Mouse (Mus musculus) neural tube, embryonic 11.5 days (tissue): ENCODE measurements at regions not wholly inside any gene's neighbourhood (a gene's known extent, or its start where the extent isn't known, plus 50 kb on each side); places are given as distances from the start of the nearest gene placed in this dataset.
A peak's percentile ranks its signal among the peaks of the same experiment; 100 is the strongest.

Experiments used
- ATAC-seq: fragments of 200-750 bp; cut with Nextera tagmentation; 2 replicates; pipeline ENCODE4 v1.8.0; 2017; ENCODE audit warnings: moderate number of reproducible peaks, mild to moderate bottlenecking, moderate TSS enrichment, moderate library complexity; ENCODE audit not compliant: insufficient read depth, low FRiP score, low TSS enrichment
- DNase-seq: peaks from one replicate; pipeline ENCODE4 v3.0.0-alpha.2; 2015; ENCODE audit warnings: low spot score
- H3K27ac ChIP-seq: fragments of 300-500 bp; sonication (generic); 2 replicates; pipeline ENCODE4 v1.5.1; 2014; ENCODE audit warnings: low read depth, mild to moderate bottlenecking, low read length
- H3K27me3 ChIP-seq: fragments of 300-500 bp; sonication (generic); 2 replicates; pipeline ENCODE4 v1.6.1; 2014; ENCODE audit warnings: mild to moderate bottlenecking, low read length, mixed read lengths; ENCODE audit not compliant: control insufficient read depth, insufficient read depth
- H3K36me3 ChIP-seq: fragments of 300-500 bp; sonication (generic); 2 replicates; pipeline ENCODE4 v1.6.1; 2014; ENCODE audit warnings: mild to moderate bottlenecking, low read length, moderate library complexity, mixed read lengths; ENCODE audit not compliant: control insufficient read depth, insufficient read depth
- H3K4me1 ChIP-seq: fragments of 300-500 bp; sonication (generic); 2 replicates; pipeline ENCODE4 v1.6.1; 2014; ENCODE audit warnings: low read length, mixed read lengths; ENCODE audit not compliant: control insufficient read depth, insufficient read depth
- H3K4me2 ChIP-seq: fragments of 300-500 bp; sonication (generic); 2 replicates; pipeline ENCODE4 v1.6.1; 2014; ENCODE audit warnings: low read depth, mild to moderate bottlenecking, moderate library complexity
- H3K4me3 ChIP-seq: fragments of 300-500 bp; sonication (generic); 2 replicates; pipeline ENCODE4 v1.5.1; 2014; ENCODE audit warnings: low read depth, low read length
- H3K9ac ChIP-seq: fragments of 300-500 bp; sonication (generic); 2 replicates; pipeline ENCODE4 v1.6.1; 2014; ENCODE audit warnings: mild to moderate bottlenecking, low read length
- H3K9me3 ChIP-seq: fragments of 300-500 bp; sonication (generic); 2 replicates; pipeline ENCODE4 v1.6.1; 2016; ENCODE audit warnings: low read length; ENCODE audit not compliant: control insufficient read depth
- WGBS: fragments of 180-500 bp; shearing (Covaris S2); extraction: QIAGEN DNeasy Blood & Tissue Kit; methylation state at CpG from one replicate; pipeline ENCODE4 v1.1.7; 2014; 5-methylcytosine and 5-hydroxymethylcytosine counted together

DNA sequence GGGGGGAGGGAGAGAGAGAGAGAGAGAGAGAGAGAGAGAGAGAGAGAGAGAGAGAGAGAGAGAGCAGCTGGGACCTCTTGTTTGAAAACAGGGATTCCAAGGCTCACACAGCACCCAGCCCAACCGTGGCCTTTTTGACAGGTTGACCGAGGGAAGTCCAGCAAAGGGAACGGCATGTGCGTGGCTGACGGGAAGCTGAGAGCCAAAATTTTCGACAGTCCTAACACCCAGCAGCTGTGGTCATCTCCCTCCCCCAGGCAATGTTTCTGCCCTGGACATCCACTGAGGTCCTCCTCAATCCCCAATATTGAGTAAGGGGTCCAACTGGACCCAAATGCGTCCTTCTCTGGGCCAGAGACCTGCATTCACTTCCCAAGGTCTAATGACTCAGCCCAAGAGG is 85.2 kb upstream of the Gm26897 start:
- DNase-seq = no peak
- H3K27me3 ChIP-seq = no peaks in the 10 kb centered on the region
- H3K9ac ChIP-seq = no peak overlapping the region
- no peaks in the 10 kb centered on the region for H3K9me3 ChIP-seq
- ATAC-seq = 0 out of 2 replicates have a peak, but pooled peaks have one; percentile 14
- H3K27ac ChIP-seq = no peak overlapping the region
- no peaks in the 10 kb centered on the region for H3K36me3 ChIP-seq
- no peak overlapping the region for H3K4me2 ChIP-seq
- WGBS = 57% methylated on average over 7 of the region's 7 CpGs
- peaks cover 15% of the 10 kb centered on the region for H3K4me1 ChIP-seq
- no peak overlapping the region for H3K4me3 ChIP-seq

DNA sequence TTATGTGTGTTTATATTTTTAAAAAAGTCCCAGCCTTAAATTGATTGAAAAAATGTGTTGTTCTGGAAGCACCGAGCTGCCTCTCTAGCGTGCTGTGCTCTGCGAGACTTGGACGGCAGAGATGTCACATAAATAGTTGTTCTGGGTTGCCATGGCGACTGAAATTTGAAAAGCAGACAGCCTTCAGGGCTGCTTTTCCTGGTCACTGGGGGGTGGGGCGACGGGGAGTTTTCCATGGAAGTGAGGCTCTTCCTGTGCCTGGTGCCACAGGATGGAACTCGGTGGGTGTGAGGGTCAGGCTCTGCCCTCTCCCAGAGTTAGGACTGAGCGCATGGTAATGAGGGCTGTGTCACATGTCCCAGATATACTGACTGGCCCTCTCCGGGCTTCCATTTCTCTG is 84.7 kb upstream of the Gm26897 start:
- Histone ChIP-seq H3K4me2 (no peak overlapping the region), H3K4me3 (no peak overlapping the region), H3K4me1 (peaks cover 15% of the 10 kb centered on the region), H3K9me3 (no peaks in the 10 kb centered on the region), H3K27me3 (no peaks in the 10 kb centered on the region), H3K9ac (no peak overlapping the region), H3K27ac (no peak overlapping the region), H3K36me3 (no peaks in the 10 kb centered on the region)
- peak; percentile 83; the same call in 1 of the 2 replicates for ATAC-seq
- WGBS = 15% methylated on average over 10 of the region's 10 CpGs
- peak; percentile 82 for DNase-seq

DNA sequence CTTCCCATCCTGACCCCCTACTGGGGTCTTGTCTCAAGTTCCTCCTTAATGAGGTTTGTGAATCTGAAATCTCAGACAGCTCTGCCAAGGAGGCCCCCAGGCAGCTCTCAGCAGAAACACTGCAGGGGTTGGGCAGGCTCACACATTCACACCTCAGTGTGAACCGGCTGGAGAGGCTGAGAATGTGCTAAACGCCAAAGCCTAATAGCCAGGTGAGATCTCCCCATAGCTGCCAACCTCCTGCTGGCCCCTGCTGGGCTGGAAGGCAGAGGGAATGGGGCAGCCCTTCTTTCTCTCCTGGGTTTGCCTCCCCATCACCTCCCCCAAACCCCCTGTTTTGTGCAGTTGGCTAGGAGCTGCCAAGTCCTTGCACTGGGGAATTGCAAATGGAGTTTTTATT is 81.3 kb upstream of the Gm26897 start:
- WGBS = 29% methylated on average over 2 of the region's 2 CpGs
- DNase-seq (no peak), ATAC-seq (no peak)
- H3K4me3 ChIP-seq = no peak overlapping the region
- no peak overlapping the region for H3K27ac ChIP-seq
- H3K36me3 ChIP-seq = no peaks in the 10 kb centered on the region
- no peaks in the 10 kb centered on the region for H3K9me3 ChIP-seq
- no peak overlapping the region for H3K4me2 ChIP-seq
- peaks cover 12% of the 10 kb centered on the region; the same call in 1 of the 2 replicates for H3K4me1 ChIP-seq
- H3K27me3 ChIP-seq = no peaks in the 10 kb centered on the region
- no peak overlapping the region for H3K9ac ChIP-seq

DNA sequence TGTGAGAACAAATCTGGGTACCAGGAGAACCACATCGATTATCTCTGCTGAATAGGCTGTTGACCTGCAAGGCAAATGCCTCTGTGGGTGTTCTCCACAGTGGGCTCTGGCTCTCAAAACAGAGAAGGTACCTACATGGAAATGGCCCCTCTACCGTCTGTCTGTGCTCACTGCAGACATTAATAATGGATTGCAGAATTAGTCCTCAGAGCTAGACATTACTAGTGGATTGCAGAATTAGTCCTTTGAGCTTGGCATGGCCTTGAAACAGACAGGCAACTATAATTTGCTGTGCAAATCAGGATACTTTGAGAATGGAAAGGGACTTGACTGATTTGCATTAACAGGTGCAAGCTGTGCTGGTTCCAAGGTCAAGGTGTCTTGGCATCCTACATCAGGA is 77.3 kb upstream of the Gm26897 start:
- Histone ChIP-seq H3K36me3 (no peaks in the 10 kb centered on the region), H3K9ac (no peak overlapping the region), H3K4me1 (peaks cover 8% of the 10 kb centered on the region), H3K9me3 (no peaks in the 10 kb centered on the region), H3K4me3 (no peak overlapping the region), H3K27me3 (no peaks in the 10 kb centered on the region), H3K4me2 (no peak overlapping the region), H3K27ac (no peak overlapping the region)
- 67% methylated on average over 2 of the region's 2 CpGs for WGBS
- DNase-seq (no peak), ATAC-seq (no peak)

GRCm38 (mm10) chr5:111657759-111658429 is 75.8 kb upstream of the Gm26897 start:
- H3K36me3 ChIP-seq = no peaks in the 10 kb centered on the region
- no peaks in the 10 kb centered on the region for H3K9me3 ChIP-seq
- DNase-seq (no peak), ATAC-seq (no peak)
- H3K27ac ChIP-seq = no peak overlapping the region
- no peak overlapping the region for H3K4me2 ChIP-seq
- no peak overlapping the region for H3K4me3 ChIP-seq
- peaks cover 8% of the 10 kb centered on the region for H3K4me1 ChIP-seq
- H3K27me3 ChIP-seq = no peaks in the 10 kb centered on the region
- 91% methylated on average over 3 of the region's 3 CpGs for WGBS
- no peak overlapping the region for H3K9ac ChIP-seq

DNA sequence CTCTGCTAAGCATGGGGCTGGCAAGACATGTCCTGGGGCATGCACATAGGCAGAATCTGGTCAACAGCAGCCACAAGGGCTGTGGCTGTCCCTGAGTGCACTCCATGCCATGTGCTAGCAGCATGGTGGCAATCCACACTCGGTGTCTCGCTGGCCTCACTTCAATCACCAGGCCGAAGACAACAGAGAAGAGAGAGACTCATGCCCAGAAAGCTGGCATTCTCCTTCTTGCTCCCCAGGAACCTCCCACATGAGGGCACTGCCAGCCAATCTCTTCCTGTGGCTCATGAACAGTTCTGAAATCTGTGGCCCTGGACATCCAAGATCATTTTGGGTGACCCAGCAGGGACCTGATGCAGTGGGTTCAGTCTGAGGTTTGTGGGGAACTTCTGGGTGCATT is 74.5 kb upstream of the Gm26897 start:
- H3K4me1 ChIP-seq = peaks cover 8% of the 10 kb centered on the region
- no peaks in the 10 kb centered on the region for H3K36me3 ChIP-seq
- WGBS = 93% methylated on average over 3 of the region's 3 CpGs
- no peak for ATAC-seq
- no peaks in the 10 kb centered on the region for H3K9me3 ChIP-seq
- no peak overlapping the region for H3K4me3 ChIP-seq
- no peak overlapping the region for H3K4me2 ChIP-seq
- no peak overlapping the region for H3K9ac ChIP-seq
- no peaks in the 10 kb centered on the region for H3K27me3 ChIP-seq
- H3K27ac ChIP-seq = no peak overlapping the region
- no peak for DNase-seq

DNA sequence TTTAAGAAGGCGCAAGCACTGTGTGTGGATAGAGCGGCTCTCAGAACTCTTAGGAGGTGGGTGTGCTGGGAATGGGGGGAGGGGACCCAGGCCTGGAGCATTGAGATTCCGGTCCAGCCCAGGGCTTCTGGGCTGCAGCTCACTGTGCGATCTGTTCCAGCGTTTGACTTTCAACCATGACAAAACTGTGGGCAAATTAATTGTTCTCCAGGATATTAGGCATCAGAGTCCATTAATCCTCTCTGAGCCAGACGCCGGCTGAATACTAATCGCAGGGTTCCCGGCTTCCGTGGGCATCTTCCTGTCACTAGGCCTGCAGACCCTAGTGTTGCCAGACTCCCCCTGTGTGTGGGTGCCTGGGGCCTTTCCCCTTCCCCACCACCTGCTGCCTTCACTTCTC is 73.3 kb upstream of the Gm26897 start:
- Histone ChIP-seq H3K36me3 (no peaks in the 10 kb centered on the region), H3K9ac (no peak overlapping the region), H3K4me3 (no peak overlapping the region), H3K9me3 (no peaks in the 10 kb centered on the region), H3K4me1 (peaks cover 8% of the 10 kb centered on the region), H3K27ac (no peak overlapping the region), H3K4me2 (no peak overlapping the region), H3K27me3 (no peaks in the 10 kb centered on the region)
- ATAC-seq (peak; percentile 86), DNase-seq (peak; percentile 88)
- 49% methylated on average over 10 of the region's 10 CpGs for WGBS

- no peak overlapping the region for H3K9ac ChIP-seq
- WGBS = 46% methylated on average over 6 of the region's 6 CpGs
- no peak overlapping the region for H3K4me2 ChIP-seq
- DNase-seq (no peak), ATAC-seq (peak; percentile 42; the same call in 1 of the 2 replicates)
- no peaks in the 10 kb centered on the region for H3K9me3 ChIP-seq
- no peaks in the 10 kb centered on the region for H3K36me3 ChIP-seq
- H3K27me3 ChIP-seq = no peaks in the 10 kb centered on the region
- H3K4me1 ChIP-seq = peaks cover 8% of the 10 kb centered on the region
- no peak overlapping the region for H3K27ac ChIP-seq
- no peak overlapping the region for H3K4me3 ChIP-seq
Observed at GRCm38 (mm10) chr5:111660968-111661367, 72.8 kb upstream of the Gm26897 start.

GRCm38 (mm10) chr5:111661971-111662370 is 71.8 kb upstream of the Gm26897 start:
- no peaks in the 10 kb centered on the region for H3K9me3 ChIP-seq
- no peaks in the 10 kb centered on the region for H3K36me3 ChIP-seq
- WGBS = 67% methylated on average over 12 of the region's 12 CpGs
- no peak overlapping the region for H3K4me2 ChIP-seq
- H3K4me3 ChIP-seq = no peak overlapping the region
- H3K9ac ChIP-seq = no peak overlapping the region
- DNase-seq (no peak), ATAC-seq (no peak)
- peaks cover 8% of the 10 kb centered on the region for H3K4me1 ChIP-seq
- H3K27me3 ChIP-seq = no peaks in the 10 kb centered on the region
- no peak overlapping the region for H3K27ac ChIP-seq
